Mouse (Mus musculus): ENCODE results near the gene Cmtm8. TPM values are rescaled to one million over a fixed set of nuclear protein-coding genes. Genes with fewer than 3 reads are reported as not detected.

Gene Cmtm8
- polyA plus RNA-seq, 1 experiment from 2014 or later, result 80.2 TPM

DNA sequence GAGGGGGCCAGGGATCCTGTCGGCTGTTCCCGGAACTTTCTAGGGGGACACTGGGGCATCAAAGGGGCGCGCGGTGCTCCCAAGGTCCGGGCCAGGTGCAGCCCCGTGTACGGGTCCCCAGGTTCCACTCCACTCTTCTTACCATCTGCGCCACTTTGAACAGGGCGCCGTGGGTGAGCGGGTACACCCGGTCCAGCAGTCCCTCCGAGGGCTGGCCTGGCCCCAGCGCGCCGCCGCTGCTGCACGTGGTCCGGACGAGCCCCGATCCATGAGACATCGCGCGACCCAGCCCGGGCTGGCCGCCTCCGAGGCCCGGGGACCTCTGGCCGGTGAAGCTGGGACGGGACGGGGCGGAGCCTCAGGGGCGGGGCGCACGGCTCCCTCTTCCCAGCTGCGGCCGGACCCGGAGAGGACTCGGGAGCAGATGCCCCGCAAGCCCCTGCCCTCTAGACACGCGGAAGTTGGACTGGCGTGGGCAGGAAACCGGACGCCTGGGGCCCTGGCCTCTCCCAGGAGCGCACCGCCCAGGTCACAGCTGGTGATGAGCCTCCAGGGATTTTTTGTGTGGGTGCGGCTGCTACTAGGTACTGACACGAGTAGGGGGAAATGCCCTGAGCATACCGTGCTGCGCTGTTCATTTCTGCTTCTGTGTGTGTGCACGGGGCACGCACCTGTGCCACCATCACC lies 62.3 kb downstream of the Cmtm8 start, which contains the start of gene Cmtm7:
Gene Cmtm7, minus strand, starts transcription at position 331 of the 687 bp plus-strand sequence.
- 1% methylated on average over 54 of the region's 54 CpGs for WGBS
- Histone ChIP-seq H3K4me1 (ENCODE audit: control insufficient read depth, insufficient read depth, low read length) (peaks cover 23% of the 10 kb centered on the region), H3K9me3 (ENCODE audit: control insufficient read depth, low read length) (no peaks in the 10 kb centered on the region), H3K9ac (ENCODE audit: low read depth, low read length) (peak within 1 kb of the TSS; percentile 82), H3K36me3 (ENCODE audit: control insufficient read depth, insufficient read depth, low read length) (no peaks in the 10 kb centered on the region), H3K4me2 (ENCODE audit: low read depth, low read length) (peak within 1 kb of the TSS; percentile 91), H3K27ac (ENCODE audit: low read length) (peak within 1 kb of the TSS; percentile 80), H3K27me3 (replicated peaks; ENCODE audit: control insufficient read depth, insufficient read depth, low read length) (no peaks in the 10 kb centered on the region), H3K4me3 (ENCODE audit: low read length) (peak within 1 kb of the TSS; percentile 71)
- ATAC-seq, result peak; percentile 93

DNA sequence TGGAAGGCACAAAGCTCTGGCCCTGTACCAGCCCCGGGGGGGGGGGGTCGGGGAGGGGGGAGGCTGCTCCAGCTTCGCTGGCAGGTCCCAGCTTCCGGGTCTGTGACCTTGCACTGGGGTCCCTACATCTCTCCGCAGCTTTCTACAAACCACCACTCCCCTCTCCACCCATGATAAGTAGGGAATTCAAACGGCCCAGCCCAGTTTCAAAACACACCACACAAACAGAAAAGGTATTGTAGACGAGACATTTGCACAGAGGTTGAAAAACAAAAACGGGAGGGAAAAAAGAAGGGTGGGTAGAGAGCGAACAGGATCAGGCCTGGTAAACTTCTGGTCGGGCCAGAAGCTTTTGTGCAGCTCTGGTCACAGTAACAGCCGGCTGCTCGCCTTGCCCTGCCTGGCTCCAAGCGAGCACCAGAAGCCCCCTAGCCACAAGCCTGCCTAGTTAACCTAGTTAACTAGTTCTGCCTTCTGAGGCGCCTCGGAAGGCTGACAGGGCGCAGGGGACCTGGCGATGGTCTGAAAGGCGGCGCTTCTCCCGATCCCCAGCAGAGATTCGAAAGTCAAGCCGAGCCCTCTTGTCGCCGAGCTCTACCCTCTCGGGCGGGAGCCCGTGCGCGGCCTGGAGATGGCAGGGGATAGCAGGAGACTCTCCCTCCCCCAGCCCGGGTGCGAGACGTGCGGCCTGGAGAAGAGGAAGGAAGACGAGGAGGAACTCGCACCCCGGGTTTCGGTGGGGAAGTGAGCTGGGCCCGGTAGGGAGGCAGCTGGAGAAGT lies 63.0 kb downstream of the Cmtm8 start:
- no peaks in the 10 kb centered on the region for H3K36me3 ChIP-seq (ENCODE audit: control insufficient read depth, insufficient read depth, low read length)
- peak overlapping the region; percentile 71 for H3K4me3 ChIP-seq (ENCODE audit: low read length)
- ATAC-seq, result peak; percentile 66
- peak overlapping the region; percentile 91 for H3K4me2 ChIP-seq (ENCODE audit: low read depth, low read length)
- peak overlapping the region; percentile 80 for H3K27ac ChIP-seq (ENCODE audit: low read length)
- 2% methylated on average over 36 of the region's 38 CpGs for WGBS
- peak overlapping the region; percentile 82 for H3K9ac ChIP-seq (ENCODE audit: low read depth, low read length)
- H3K27me3 ChIP-seq (replicated peaks; ENCODE audit: control insufficient read depth, insufficient read depth, low read length), result no peaks in the 10 kb centered on the region
- no peaks in the 10 kb centered on the region for H3K9me3 ChIP-seq (ENCODE audit: control insufficient read depth, low read length)
- peaks cover 22% of the 10 kb centered on the region for H3K4me1 ChIP-seq (ENCODE audit: control insufficient read depth, insufficient read depth, low read length)

- Histone ChIP-seq H3K4me1 (ENCODE audit: control insufficient read depth, insufficient read depth, low read length) (peaks cover 16% of the 10 kb centered on the region), H3K27ac (ENCODE audit: low read length) (peak overlapping the region; percentile 80; the same call in 1 of the 2 replicates), H3K4me2 (ENCODE audit: low read depth, low read length) (peak overlapping the region; percentile 91), H3K9me3 (ENCODE audit: control insufficient read depth, low read length) (no peaks in the 10 kb centered on the region), H3K9ac (ENCODE audit: low read depth, low read length) (peak overlapping the region; percentile 82), H3K27me3 (replicated peaks; ENCODE audit: control insufficient read depth, insufficient read depth, low read length) (no peaks in the 10 kb centered on the region), H3K4me3 (ENCODE audit: low read length) (peak overlapping the region; percentile 71), H3K36me3 (ENCODE audit: control insufficient read depth, insufficient read depth, low read length) (no peaks in the 10 kb centered on the region)
- 38% methylated on average over 23 of the region's 23 CpGs for WGBS
- ATAC-seq, result 0 out of 2 replicates have a peak, but pooled peaks have one; percentile 3
Observed at GRCm38 (mm10) chr9:114779984-114780745, 63.8 kb downstream of the Cmtm8 start.

DNA sequence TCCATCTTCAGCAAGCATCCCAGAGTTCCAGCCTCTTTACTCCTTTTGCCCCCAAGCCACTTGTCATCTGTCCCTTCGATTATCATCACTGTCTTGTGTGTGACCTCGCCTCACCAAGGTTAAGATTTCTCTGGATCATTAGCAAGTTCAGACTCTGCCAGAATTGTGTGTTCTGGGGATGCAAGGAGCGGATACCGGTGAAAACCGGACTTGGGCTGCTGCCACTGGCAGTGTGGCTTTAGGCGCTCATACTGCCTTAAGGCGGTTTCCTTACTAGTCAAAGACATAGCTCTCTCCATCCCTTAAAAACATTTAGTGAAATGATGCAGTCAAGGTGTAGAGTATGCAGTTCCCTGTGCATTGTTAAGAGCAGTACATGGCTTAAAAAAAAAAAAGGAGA lies 65.1 kb downstream of the Cmtm8 start:
- Histone ChIP-seq H3K4me1 (ENCODE audit: control insufficient read depth, insufficient read depth, low read length) (peaks cover 18% of the 10 kb centered on the region; the same call in 1 of the 2 replicates), H3K27me3 (replicated peaks; ENCODE audit: control insufficient read depth, insufficient read depth, low read length) (no peaks in the 10 kb centered on the region), H3K9ac (ENCODE audit: low read depth, low read length) (no peak overlapping the region), H3K27ac (ENCODE audit: low read length) (no peak overlapping the region), H3K4me2 (ENCODE audit: low read depth, low read length) (no peak overlapping the region), H3K4me3 (ENCODE audit: low read length) (no peak overlapping the region), H3K36me3 (ENCODE audit: control insufficient read depth, insufficient read depth, low read length) (no peaks in the 10 kb centered on the region), H3K9me3 (ENCODE audit: control insufficient read depth, low read length) (no peaks in the 10 kb centered on the region)
- no peak for ATAC-seq
- WGBS, result 86% methylated on average over 7 of the region's 7 CpGs

- 77% methylated on average over 7 of the region's 7 CpGs for WGBS
- H3K4me1 ChIP-seq (ENCODE audit: control insufficient read depth, insufficient read depth, low read length), result peaks cover 18% of the 10 kb centered on the region; the same call in 1 of the 2 replicates
Observed at GRCm38 (mm10) chr9:114778047-114778390, 65.9 kb downstream of the Cmtm8 start.

DNA sequence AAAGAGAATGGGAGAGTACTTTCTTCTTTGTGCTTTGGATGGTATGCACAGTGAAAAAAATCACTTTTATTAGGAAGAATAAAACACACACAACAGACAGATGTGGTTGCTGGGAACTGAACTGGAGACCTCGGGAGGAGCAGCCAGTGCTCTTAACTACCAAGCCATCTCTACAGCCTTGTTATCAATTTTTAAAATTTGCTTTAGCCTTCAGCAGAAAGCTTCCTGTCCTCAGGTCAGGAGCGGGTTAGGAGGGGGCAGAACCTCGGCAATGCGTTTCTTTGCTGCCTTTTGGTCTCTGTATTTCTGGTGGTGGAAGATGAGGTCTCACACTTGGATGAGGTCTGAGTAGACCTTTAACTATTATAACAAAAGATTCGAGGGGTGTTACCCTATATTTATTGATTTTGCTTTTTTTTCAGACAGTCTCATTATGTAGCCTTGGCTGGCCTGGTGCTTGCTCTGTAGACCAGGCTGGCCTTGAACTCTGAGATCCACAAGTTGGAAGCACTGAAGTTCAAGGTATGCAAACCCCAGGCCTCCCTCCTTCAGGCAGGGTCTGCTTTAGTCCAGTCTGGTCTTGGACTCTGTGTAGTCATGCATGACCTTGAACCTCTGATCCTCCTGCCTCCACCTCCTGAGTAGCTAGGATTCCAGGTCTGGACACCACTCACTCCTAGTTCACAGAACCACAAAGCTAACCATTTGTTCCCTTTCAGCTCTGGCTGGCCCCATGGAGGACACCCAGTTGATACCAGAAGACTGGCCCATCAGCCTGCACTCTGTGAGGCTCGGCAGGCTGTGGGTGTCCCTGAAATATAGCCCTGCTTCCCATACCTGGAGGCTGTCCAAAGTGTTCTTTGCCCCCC lies 66.5 kb downstream of the Cmtm8 start:
- Histone ChIP-seq H3K9ac (ENCODE audit: low read depth, low read length) (no peak overlapping the region), H3K27ac (ENCODE audit: low read length) (no peak overlapping the region), H3K9me3 (ENCODE audit: control insufficient read depth, low read length) (no peaks in the 10 kb centered on the region), H3K27me3 (replicated peaks; ENCODE audit: control insufficient read depth, insufficient read depth, low read length) (no peaks in the 10 kb centered on the region), H3K4me1 (ENCODE audit: control insufficient read depth, insufficient read depth, low read length) (peaks cover 18% of the 10 kb centered on the region; the same call in 1 of the 2 replicates), H3K36me3 (ENCODE audit: control insufficient read depth, insufficient read depth, low read length) (peaks cover 2% of the 10 kb centered on the region), H3K4me3 (ENCODE audit: low read length) (no peak overlapping the region), H3K4me2 (ENCODE audit: low read depth, low read length) (no peak overlapping the region)
- 62% methylated on average over 6 of the region's 6 CpGs for WGBS
- ATAC-seq, result no peak

More at GRCm38 (mm10) chr9:114778047-114778390, 65.9 kb downstream of the Cmtm8 start:
- H3K27me3 ChIP-seq (replicated peaks; ENCODE audit: control insufficient read depth, insufficient read depth, low read length), result no peaks in the 10 kb centered on the region
- H3K27ac ChIP-seq (ENCODE audit: low read length), result no peak overlapping the region
- no peak overlapping the region for H3K9ac ChIP-seq (ENCODE audit: low read depth, low read length)
- no peaks in the 10 kb centered on the region for H3K36me3 ChIP-seq (ENCODE audit: control insufficient read depth, insufficient read depth, low read length)
- no peak overlapping the region for H3K4me3 ChIP-seq (ENCODE audit: low read length)
- H3K4me2 ChIP-seq (ENCODE audit: low read depth, low read length), result no peak overlapping the region
- no peak for ATAC-seq
- no peaks in the 10 kb centered on the region for H3K9me3 ChIP-seq (ENCODE audit: control insufficient read depth, low read length)

- H3K4me2 ChIP-seq (ENCODE audit: low read depth, low read length), result no peak overlapping the region
- no peak for ATAC-seq
- 92% methylated on average over 3 of the region's 3 CpGs for WGBS
- H3K36me3 ChIP-seq (ENCODE audit: control insufficient read depth, insufficient read depth, low read length), result peaks cover 7% of the 10 kb centered on the region
- no peak overlapping the region for H3K27ac ChIP-seq (ENCODE audit: low read length)
- H3K4me3 ChIP-seq (ENCODE audit: low read length), result no peak overlapping the region
- 0 out of 2 replicates have a peak, but pooled peaks cover 6% of the 10 kb centered on the region for H3K9me3 ChIP-seq (ENCODE audit: control insufficient read depth, low read length)
- H3K4me1 ChIP-seq (ENCODE audit: control insufficient read depth, insufficient read depth, low read length), result peaks cover 13% of the 10 kb centered on the region; the same call in 1 of the 2 replicates
- no peak overlapping the region for H3K9ac ChIP-seq (ENCODE audit: low read depth, low read length)
- H3K27me3 ChIP-seq (replicated peaks; ENCODE audit: control insufficient read depth, insufficient read depth, low read length), result no peaks in the 10 kb centered on the region
Observed at GRCm38 (mm10) chr9:114776361-114776760, 67.6 kb downstream of the Cmtm8 start.

- H3K9me3 ChIP-seq (ENCODE audit: control insufficient read depth, low read length), result 0 out of 2 replicates have a peak, but pooled peaks cover 6% of the 10 kb centered on the region
- no peak overlapping the region for H3K4me2 ChIP-seq (ENCODE audit: low read depth, low read length)
- no peaks in the 10 kb centered on the region for H3K27me3 ChIP-seq (replicated peaks; ENCODE audit: control insufficient read depth, insufficient read depth, low read length)
- 67% methylated on average over 4 of the region's 4 CpGs for WGBS
- no peak overlapping the region for H3K9ac ChIP-seq (ENCODE audit: low read depth, low read length)
- no peak overlapping the region for H3K27ac ChIP-seq (ENCODE audit: low read length)
- no peak for ATAC-seq
- H3K4me3 ChIP-seq (ENCODE audit: low read length), result no peak overlapping the region
- peaks cover 9% of the 10 kb centered on the region; the same call in 1 of the 2 replicates for H3K4me1 ChIP-seq (ENCODE audit: control insufficient read depth, insufficient read depth, low read length)
- H3K36me3 ChIP-seq (ENCODE audit: control insufficient read depth, insufficient read depth, low read length), result peaks cover 7% of the 10 kb centered on the region
Observed at GRCm38 (mm10) chr9:114775272-114775671, 68.7 kb downstream of the Cmtm8 start.
